Mouse (Mus musculus) midbrain, embryonic 10.5 days (tissue): Measurements from ENCODE around the gene Aldh1a3. TPM values are rescaled to one million over a fixed set of nuclear protein-coding genes. Genes with fewer than 3 reads are reported as not detected.

Experiments used
- DNase-seq: peaks from one replicate; pipeline ENCODE4 v3.0.0-alpha.2; 2017; ENCODE audit warnings: low spot score
- H3K27ac ChIP-seq: fragments of 300-500 bp; sonication (generic); replicated peaks from 2 replicates; pipeline ENCODE4 v1.5.1; 2016; ENCODE audit warnings: mild to moderate bottlenecking
- H3K27me3 ChIP-seq: fragments of 300-500 bp; sonication (generic); 2 replicates; pipeline ENCODE4 v1.6.1; 2016; ENCODE audit warnings: low read depth, mild to moderate bottlenecking; ENCODE audit not compliant: poor library complexity, severe bottlenecking
- H3K36me3 ChIP-seq: fragments of 300-500 bp; sonication (generic); 2 replicates; pipeline ENCODE4 v1.6.1; 2016; ENCODE audit warnings: mild to moderate bottlenecking, moderate library complexity
- H3K4me1 ChIP-seq: fragments of 300-500 bp; sonication (generic); 2 replicates; pipeline ENCODE4 v1.6.1; 2016
- H3K4me3 ChIP-seq: fragments of 300-500 bp; sonication (generic); 2 replicates; pipeline ENCODE4 v1.5.1; 2016; ENCODE audit warnings: mild to moderate bottlenecking, moderate library complexity
- H3K9me3 ChIP-seq: fragments of 300-500 bp; sonication (generic); replicated peaks from 2 replicates; pipeline ENCODE4 v1.6.1; 2016; ENCODE audit warnings: mild to moderate bottlenecking
- WGBS: fragments of 180-500 bp; shearing (Covaris S2); methylation state at CpG from one replicate; pipeline ENCODE4 v1.1.7; 2016; 5-methylcytosine and 5-hydroxymethylcytosine counted together
- polyA plus RNA-seq: library from polyadenylated mRNA; unstranded; fragments of >200 nt; fragmentation: Nextera tagmentation; extraction: Ambion mirVana; gene quantifications from 2 replicates; pipeline ENCODE4 v1.2.1, GENCODE M21; 2016

Gene Aldh1a3
- polyA plus RNA-seq, 1 experiment from 2014 or later: 9.2 TPM

DNA sequence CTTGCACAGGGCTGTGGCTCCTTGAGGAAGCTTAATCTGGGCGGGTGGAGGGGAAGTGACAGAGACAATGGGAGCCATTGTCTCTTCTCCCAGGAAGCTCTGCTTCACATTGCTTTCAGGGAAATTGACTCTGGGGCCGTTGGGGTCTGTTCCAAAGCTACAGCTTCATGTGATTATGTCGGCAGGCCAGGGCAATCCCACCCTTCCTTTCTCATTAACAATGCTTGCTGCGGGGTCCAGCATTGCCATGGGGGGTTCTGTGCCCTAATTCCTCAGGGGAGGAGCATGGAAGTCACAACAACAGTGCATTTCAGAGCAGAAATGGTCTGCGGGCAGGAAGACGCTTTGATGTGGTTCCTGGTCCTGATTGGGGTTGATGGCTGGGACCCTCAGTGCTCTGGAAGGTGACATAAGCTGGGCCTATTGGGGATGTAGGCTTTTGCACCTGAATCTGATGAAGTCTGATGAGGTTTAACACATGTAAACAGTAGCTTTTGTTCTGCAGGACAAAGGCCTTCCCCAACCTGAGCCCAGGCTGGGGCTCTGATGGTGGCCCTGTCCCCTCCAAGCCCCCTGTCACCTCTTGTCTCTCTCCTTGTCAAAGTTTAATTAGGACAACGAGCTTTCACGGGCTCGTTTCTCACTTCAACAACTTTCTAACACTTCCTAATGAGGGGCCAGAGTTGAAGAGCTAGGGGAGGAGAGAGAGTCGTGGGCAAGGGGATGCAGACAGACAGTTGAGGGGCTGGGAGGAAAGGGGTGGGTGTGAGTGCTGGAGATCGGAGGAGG, 18.0 kb upstream of the Aldh1a3 start:
- 32% methylated on average over 11 of the region's 11 CpGs for WGBS
- Histone ChIP-seq H3K27me3 (peaks cover 6% of the 10 kb centered on the region), H3K4me3 (no peak overlapping the region), H3K36me3 (no peaks in the 10 kb centered on the region), H3K9me3 (no peaks in the 10 kb centered on the region), H3K4me1 (peaks cover 18% of the 10 kb centered on the region), H3K27ac (peak overlapping the region; percentile 69)
- DNase-seq: no peak

DNA sequence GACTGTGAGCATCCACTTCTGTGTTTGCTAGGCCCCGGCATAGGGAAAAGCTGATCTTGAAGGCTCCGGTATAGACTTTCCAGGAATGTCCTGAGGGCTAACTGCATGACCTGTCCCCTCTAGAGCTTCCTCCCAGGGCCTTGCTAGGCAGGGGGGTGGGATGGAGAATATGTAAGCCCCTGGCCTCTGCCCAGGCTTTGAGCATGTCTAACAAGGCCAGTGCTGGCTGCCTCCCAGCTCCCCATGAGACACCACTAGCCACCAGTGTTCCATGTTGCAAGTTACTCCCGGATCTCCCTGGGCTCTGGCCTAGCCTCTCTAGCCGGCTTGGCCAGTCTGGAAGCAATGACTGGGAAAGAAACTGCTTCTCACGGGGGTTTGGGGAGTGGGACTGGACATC, 17.4 kb upstream of the Aldh1a3 start:
- peak overlapping the region; percentile 69 for H3K27ac ChIP-seq
- WGBS: 75% methylated on average over 5 of the region's 5 CpGs

DNA sequence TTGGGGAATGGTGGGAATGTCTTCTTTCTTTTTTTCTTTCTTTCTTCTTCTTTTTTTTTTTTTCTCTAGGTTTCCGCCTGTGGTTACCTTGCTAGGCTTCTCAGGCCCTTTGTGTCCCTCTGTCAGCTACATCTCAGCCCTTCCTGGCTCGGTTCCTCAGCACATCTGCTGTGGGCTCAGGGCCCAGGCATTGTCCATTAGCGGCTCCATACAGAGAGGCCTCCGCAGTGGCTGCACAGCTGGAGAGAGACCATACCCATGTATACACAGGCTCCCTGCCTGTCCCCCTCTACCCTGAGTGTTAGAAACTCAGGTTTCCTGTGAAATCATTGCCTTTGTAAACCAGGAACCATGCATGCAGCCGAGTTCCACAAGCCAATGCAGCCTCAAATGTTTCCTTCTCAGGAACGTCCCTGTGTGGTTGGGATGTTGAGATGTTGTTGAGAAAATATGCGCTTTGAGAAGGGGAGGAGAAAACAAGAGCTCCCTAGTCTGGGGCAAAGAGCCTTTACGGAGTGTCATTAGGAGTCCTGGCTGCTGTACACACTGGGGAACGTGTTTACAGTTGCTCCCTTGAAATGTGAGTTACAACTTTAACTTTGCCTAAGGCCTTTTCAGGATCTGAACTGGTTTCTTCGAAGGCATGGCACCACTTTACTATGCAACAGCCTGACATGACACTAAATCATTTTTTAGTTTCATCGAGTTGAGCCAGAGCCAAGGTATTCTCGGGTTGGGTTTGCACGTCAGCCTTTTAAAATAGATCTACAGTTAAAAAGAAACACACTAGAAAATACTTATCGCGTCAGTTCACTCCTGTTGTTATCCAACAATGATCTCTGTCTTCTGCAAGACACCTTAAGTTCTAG, 15.4 kb upstream of the Aldh1a3 start:
- H3K36me3 ChIP-seq: no peaks in the 10 kb centered on the region
- peaks cover 21% of the 10 kb centered on the region for H3K4me1 ChIP-seq
- H3K4me3 ChIP-seq: no peak overlapping the region
- H3K27me3 ChIP-seq: peaks cover 6% of the 10 kb centered on the region; the same call in 1 of the 2 replicates
- H3K9me3 ChIP-seq: no peaks in the 10 kb centered on the region
- WGBS: 69% methylated on average over 15 of the region's 15 CpGs
- H3K27ac ChIP-seq: no peak overlapping the region
- no peak for DNase-seq

More for the DNA sequence above, 17.4 kb upstream of the Aldh1a3 start:
- Histone ChIP-seq H3K4me3 (no peak overlapping the region), H3K9me3 (no peaks in the 10 kb centered on the region), H3K27me3 (peaks cover 6% of the 10 kb centered on the region), H3K36me3 (no peaks in the 10 kb centered on the region), H3K4me1 (peaks cover 14% of the 10 kb centered on the region)
- DNase-seq: no peak

DNA sequence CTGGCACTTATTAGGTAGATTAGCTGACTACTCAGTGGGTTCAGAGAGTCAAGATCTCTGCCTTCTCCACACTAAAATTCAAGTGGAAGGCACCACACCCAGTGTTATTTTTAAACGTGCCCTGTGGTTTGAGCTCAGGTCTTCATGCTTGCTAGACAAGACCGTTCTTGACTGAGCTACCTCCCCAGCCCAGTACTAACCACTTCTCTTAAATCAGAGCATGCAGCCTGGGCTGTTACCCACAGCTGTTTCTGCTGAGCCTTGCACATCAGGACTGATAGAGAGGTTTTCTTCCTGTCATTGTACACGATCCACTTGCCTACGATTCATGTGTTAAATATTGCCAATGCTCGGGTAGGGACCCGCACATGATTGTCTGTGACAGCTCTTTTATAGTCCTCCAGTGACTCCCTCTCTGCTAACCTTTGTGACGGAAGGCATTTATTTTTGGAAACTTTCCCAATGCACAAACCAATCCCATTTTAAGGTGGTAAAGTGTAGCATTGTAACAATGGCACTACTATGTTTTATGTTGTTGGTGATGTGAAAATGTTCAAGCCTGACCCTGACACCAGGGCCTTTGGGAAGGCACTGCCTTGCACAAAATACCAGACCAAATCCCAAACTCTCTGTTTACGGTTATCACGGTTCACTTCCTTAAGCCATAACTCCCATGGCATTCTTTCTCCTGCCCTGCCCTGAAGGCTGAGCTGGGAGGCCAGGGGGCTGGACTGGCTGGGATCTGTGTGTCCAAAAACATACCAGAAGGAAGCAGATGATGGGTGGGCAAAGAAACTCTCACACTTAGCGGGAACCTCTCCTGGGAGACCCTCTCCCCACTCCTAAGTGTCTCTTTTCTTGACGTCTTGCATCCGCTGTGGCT, 11.7 kb upstream of the Aldh1a3 start:
- no peak for DNase-seq
- Histone ChIP-seq H3K4me1 (peaks cover 9% of the 10 kb centered on the region; the same call in 1 of the 2 replicates), H3K27ac (no peak overlapping the region), H3K4me3 (no peak overlapping the region), H3K36me3 (no peaks in the 10 kb centered on the region), H3K27me3 (no peaks in the 10 kb centered on the region), H3K9me3 (no peaks in the 10 kb centered on the region)
- 78% methylated on average over 12 of the region's 12 CpGs for WGBS

DNA sequence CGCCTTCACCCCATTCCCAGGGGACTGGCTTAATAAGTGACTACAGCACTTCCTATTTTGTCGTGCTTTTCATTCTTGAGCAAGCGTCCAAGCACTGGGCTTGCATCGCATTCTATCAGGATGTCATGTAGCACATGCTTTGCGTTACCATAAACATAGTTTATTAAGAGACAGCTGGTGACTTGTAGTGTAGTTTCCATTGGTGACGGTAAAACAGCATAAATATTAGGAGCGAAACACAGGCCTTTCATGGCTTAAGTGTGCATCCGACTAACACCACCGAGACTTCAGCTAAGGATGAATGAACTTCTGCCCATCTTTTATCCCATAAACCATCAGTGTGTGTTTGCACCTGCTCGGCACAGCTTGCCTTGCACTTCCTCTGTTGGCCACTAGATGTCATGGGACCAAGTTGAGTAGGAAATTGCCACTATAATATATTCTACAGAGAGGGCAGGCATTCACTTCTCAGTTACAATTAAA, 7.2 kb upstream of the Aldh1a3 start:
- Histone ChIP-seq H3K27ac (no peak overlapping the region), H3K9me3 (no peaks in the 10 kb centered on the region), H3K36me3 (no peaks in the 10 kb centered on the region), H3K27me3 (peaks cover 11% of the 10 kb centered on the region), H3K4me1 (peaks cover 6% of the 10 kb centered on the region; the same call in 1 of the 2 replicates), H3K4me3 (no peak overlapping the region)
- peak; percentile 64 for DNase-seq
- 54% methylated on average over 10 of the region's 10 CpGs for WGBS

DNA sequence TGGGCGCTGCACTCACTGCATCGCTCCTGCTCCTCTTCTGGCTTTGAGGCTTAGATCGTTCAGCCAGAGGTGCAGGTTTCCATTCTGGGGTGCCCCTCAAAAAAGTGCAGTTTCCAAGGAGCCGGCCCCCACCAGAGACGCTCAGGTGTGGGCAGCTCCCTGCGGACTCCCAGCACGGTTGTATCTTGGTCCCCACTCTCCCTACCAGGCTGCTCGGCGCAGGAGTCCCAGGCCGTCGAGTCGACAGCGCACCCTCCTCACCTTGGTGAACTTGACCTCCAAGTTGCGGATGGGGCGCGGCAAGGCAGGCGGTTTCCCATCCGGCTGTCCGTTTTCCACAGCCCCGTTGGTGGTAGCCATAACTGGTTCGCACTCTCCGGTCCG, 272 bp downstream of the Aldh1a3 start:
- Histone ChIP-seq H3K27ac (no peak overlapping the region), H3K4me3 (peak overlapping the region; percentile 64), H3K9me3 (no peaks in the 10 kb centered on the region), H3K36me3 (no peaks in the 10 kb centered on the region), H3K4me1 (peaks cover 18% of the 10 kb centered on the region), H3K27me3 (peaks cover 79% of the 10 kb centered on the region)
- WGBS: under 1% methylated on average over 23 of the region's 23 CpGs
- no peak for DNase-seq

DNA sequence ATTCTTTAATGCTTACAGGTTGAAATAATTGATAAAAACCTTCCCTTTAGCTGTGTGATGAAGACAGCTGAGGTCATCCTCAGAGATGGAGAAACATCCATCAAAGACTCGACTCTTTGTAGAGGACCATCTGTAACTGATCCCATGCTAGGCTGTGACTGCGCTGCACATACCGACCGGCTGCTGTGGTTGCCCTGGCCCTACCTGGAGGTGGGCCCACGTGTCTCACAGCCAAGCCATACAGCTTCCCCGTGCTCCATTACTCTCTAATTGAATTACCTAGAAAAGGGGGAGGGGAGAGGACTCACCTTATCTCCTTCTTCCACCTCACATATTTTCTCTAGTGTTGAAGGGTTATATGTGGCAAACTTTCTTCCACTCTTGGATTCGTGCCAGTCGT, 5.4 kb downstream of the Aldh1a3 start:
- H3K36me3 ChIP-seq: no peaks in the 10 kb centered on the region
- peaks cover 59% of the 10 kb centered on the region for H3K27me3 ChIP-seq
- 81% methylated on average over 8 of the region's 8 CpGs for WGBS

DNA sequence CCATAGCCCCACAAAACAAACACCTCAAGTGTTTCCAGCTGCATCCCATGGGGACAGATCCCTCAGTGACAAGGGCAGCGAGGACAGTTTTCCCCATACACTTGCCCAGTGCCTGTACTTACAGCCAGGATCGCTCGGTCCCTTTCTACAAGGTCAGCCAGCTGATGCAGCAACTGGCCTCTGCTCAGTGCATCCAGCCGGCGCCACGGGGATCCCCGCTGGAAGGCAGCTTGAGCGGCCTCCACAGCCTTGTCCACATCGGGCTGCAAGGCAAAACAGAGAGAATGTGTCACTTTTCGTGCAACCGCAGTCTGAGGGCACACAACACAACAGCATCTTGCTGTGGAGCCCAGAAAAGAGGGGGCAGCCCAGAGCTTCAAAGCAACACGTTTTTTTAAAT, 8.3 kb downstream of the Aldh1a3 start:
- Histone ChIP-seq H3K9me3 (no peaks in the 10 kb centered on the region), H3K27me3 (peaks cover 29% of the 10 kb centered on the region), H3K4me3 (no peak overlapping the region), H3K36me3 (no peaks in the 10 kb centered on the region), H3K4me1 (no peaks in the 10 kb centered on the region), H3K27ac (no peak overlapping the region)
- DNase-seq: no peak
- 53% methylated on average over 12 of the region's 12 CpGs for WGBS

More for the DNA sequence above, 5.4 kb downstream of the Aldh1a3 start:
- no peaks in the 10 kb centered on the region for H3K9me3 ChIP-seq
- peaks cover 3% of the 10 kb centered on the region for H3K4me1 ChIP-seq
- DNase-seq: no peak
- no peak overlapping the region for H3K4me3 ChIP-seq
- H3K27ac ChIP-seq: no peak overlapping the region

DNA sequence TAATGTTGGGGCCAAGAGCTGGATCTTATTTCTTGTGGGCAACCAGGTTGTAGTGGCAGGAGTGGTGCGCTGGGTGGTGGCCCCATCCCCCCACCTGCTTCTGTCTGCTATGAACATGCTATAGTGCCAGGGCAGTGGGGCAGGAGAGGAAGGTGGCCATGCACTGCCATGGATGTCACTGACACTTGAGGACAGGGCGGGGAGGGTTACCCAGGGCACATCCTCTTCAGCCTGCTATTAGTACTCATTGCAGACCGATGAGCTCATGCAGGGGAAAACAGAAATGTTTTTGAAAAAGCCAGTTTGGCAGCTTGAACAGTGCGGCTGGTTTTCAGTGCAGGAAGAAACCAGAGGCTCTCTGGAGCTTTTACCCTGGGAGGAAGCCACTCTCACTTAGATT, 10.5 kb downstream of the Aldh1a3 start:
- H3K4me3 ChIP-seq: no peak overlapping the region

DNA sequence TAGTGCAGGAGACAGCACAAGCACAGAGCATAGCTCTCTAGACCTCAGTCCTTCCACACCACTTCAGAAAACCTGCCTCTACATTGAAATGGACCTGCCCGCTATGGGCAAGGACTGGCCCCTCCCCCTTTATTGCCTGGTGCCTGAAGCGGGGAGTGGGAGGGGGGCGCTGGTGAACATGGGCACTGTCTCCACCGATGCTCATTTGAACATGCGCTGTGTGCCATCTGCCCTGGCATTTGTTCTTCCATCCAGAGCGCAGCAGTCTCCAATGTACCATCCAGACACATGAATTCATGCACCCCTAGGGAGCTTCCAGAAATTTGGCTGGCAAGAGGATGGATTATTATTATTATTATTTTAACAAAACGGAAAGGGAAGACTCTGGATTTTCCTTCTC, 14.2 kb downstream of the Aldh1a3 start:
- H3K36me3 ChIP-seq: no peaks in the 10 kb centered on the region
- 88% methylated on average over 7 of the region's 7 CpGs for WGBS
- no peaks in the 10 kb centered on the region for H3K4me1 ChIP-seq
- no peaks in the 10 kb centered on the region for H3K9me3 ChIP-seq
- DNase-seq: no peak
- no peak overlapping the region for H3K4me3 ChIP-seq
- no peaks in the 10 kb centered on the region for H3K27me3 ChIP-seq
- no peak overlapping the region for H3K27ac ChIP-seq

More for the DNA sequence above, 10.5 kb downstream of the Aldh1a3 start:
- H3K36me3 ChIP-seq: no peaks in the 10 kb centered on the region
- H3K27ac ChIP-seq: no peak overlapping the region
- WGBS: 90% methylated on average over 4 of the region's 4 CpGs
- no peak for DNase-seq
- peaks cover 14% of the 10 kb centered on the region for H3K27me3 ChIP-seq
- no peaks in the 10 kb centered on the region for H3K4me1 ChIP-seq
- no peaks in the 10 kb centered on the region for H3K9me3 ChIP-seq

DNA sequence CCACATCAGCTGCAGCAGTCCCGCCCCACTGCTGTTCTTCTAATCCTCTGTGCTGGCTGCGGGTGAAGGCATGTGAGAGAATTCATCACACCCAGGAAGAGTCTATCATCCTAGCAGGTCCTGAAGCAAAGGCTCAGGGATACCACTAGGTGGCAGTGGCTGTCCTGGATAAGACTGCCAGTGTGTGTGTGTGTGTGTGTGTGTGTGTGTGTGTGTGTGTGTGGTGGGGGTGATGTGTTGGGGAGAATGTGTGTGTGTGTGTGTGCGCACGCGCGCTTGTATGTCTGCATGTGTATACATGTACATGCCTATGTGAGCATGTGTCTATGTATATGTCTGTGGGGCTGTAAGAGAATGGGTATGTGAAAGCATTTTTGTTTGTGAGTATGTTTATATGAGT, 17.9 kb downstream of the Aldh1a3 start:
- DNase-seq: peak; percentile 37
- 71% methylated on average over 6 of the region's 6 CpGs for WGBS
- H3K9me3 ChIP-seq: no peaks in the 10 kb centered on the region
- no peak overlapping the region for H3K4me3 ChIP-seq
- no peaks in the 10 kb centered on the region for H3K27me3 ChIP-seq
- no peak overlapping the region for H3K27ac ChIP-seq
- H3K4me1 ChIP-seq: peaks cover 9% of the 10 kb centered on the region; the same call in 1 of the 2 replicates
- H3K36me3 ChIP-seq: no peaks in the 10 kb centered on the region

DNA sequence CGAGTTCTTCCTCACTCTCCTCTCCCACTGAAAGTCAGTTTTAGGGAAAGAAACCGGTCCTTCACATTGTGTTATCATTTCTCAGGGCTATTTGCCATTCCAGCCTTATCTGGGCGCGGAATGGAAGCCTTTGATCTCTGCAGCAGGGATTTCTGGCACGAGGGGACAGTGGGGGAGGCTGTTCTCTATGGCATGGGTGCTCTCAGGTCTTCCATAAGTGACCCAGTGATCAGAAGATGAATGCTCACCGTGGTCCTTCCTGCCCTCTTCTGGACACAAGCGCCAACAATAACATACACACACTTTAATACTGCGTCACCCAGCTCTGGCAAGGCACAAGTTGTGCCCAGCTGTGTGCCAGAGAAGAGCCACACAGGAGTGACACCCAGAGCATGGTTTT, 20.3 kb downstream of the Aldh1a3 start:
- DNase-seq: no peak

More for the DNA sequence above, 20.3 kb downstream of the Aldh1a3 start:
- Histone ChIP-seq H3K4me3 (no peak overlapping the region), H3K36me3 (no peaks in the 10 kb centered on the region), H3K9me3 (no peaks in the 10 kb centered on the region), H3K4me1 (peaks cover 12% of the 10 kb centered on the region), H3K27ac (no peak overlapping the region), H3K27me3 (no peaks in the 10 kb centered on the region)
- WGBS: 75% methylated on average over 8 of the region's 8 CpGs
